Mouse (Mus musculus) adrenal gland, postnatal 14 days (tissue): ENCODE results near the gene Slc44a2. TPM values are rescaled to one million over a fixed set of nuclear protein-coding genes. Genes with fewer than 3 reads are reported as not detected.

Experiments
- DNase-seq: peaks from one replicate; pipeline ENCODE4 v3.0.0; 2021; ENCODE audit warnings: mixed read lengths
- total RNA-seq: library from RNA; stranded (reverse); gene quantifications from 2 replicates; pipeline ENCODE4 v1.2.3, GENCODE M21; 2021

The Slc44a2 gene
- total RNA-seq, 1 experiment from 2014 or later: 40.4 TPM

- no peak for DNase-seq
These were observed 52.0 kb downstream of the Slc44a2 start for GRCm38 (mm10) chr9:21372508-21372907.

- no peak for DNase-seq
These were observed 58.7 kb downstream of the Slc44a2 start for GRCm38 (mm10) chr9:21379195-21379594.

GRCm38 (mm10) chr9:21380868-21381267, 60.4 kb downstream of the Slc44a2 start:
- DNase-seq: no peak

GRCm38 (mm10) chr9:21383966-21384365, 63.5 kb downstream of the Slc44a2 start:
- no peak for DNase-seq

- DNase-seq: no peak
These were observed 72.2 kb downstream of the Slc44a2 start for GRCm38 (mm10) chr9:21392646-21393175.

GRCm38 (mm10) chr9:21395692-21396091, 75.2 kb downstream of the Slc44a2 start:
- DNase-seq: no peak

GRCm38 (mm10) chr9:21397170-21397569, 76.7 kb downstream of the Slc44a2 start:
- DNase-seq: no peak

GRCm38 (mm10) chr9:21401042-21401441, 80.5 kb downstream of the Slc44a2 start:
- no peak for DNase-seq

GRCm38 (mm10) chr9:21402764-21403253, 82.3 kb downstream of the Slc44a2 start:
- no peak for DNase-seq

GRCm38 (mm10) chr9:21403745-21404144, 83.2 kb downstream of the Slc44a2 start:
- no peak for DNase-seq

Other genes starting within 250 kb of the Slc44a2 start
- gene Gm49373, start 247.6 kb upstream of the Slc44a2 start, total RNA-seq: 0.44 and 0.86 TPM in 2 replicates
- 38.8 and 39.9 TPM in 2 replicates for gene Fdx1l, start 247.1 kb upstream of the Slc44a2 start, total RNA-seq
- 1.4 and 2.1 TPM in 2 replicates for gene Gm38431, start 228.7 kb upstream of the Slc44a2 start, total RNA-seq
- 52.8 and 60.7 TPM in 2 replicates for gene Raver1, start 228.7 kb upstream of the Slc44a2 start, total RNA-seq
- 12.6 and 17.3 TPM in 2 replicates for gene Tyk2, start 189.5 kb upstream of the Slc44a2 start, total RNA-seq
- gene Cdc37, start 170.7 kb upstream of the Slc44a2 start, total RNA-seq: 171 and 185 TPM in 2 replicates
- 22.4 and 22.9 TPM in 2 replicates for gene Pde4a, start 155.0 kb upstream of the Slc44a2 start, total RNA-seq
- gene Keap1, start 81.3 kb upstream of the Slc44a2 start, total RNA-seq: 42.0 and 42.4 TPM in 2 replicates
- 1.8 and 2.3 TPM in 2 replicates for gene S1pr5, start 72.3 kb upstream of the Slc44a2 start, total RNA-seq
- gene Atg4d, start 55.4 kb upstream of the Slc44a2 start, total RNA-seq: 45.9 and 46.9 TPM in 2 replicates
- 27.2 and 36.8 TPM in 2 replicates for gene Kri1, start 32.7 kb upstream of the Slc44a2 start, total RNA-seq
- gene Cdkn2d, start 29.3 kb upstream of the Slc44a2 start, total RNA-seq: 17.9 and 22.5 TPM in 2 replicates
- gene Ap1m2, start 8.4 kb upstream of the Slc44a2 start, total RNA-seq: not detected in 2 replicates
- 55.3 and 64.4 TPM in 2 replicates for gene Ilf3, start 47.2 kb downstream of the Slc44a2 start, total RNA-seq
- 13.9 and 20.8 TPM in 2 replicates for gene Qtrt1, start 91.1 kb downstream of the Slc44a2 start, total RNA-seq
- 93.2 and 101 TPM in 2 replicates for gene Dnm2, start 104.2 kb downstream of the Slc44a2 start, total RNA-seq
- 26.3 and 29.5 TPM in 2 replicates for gene Tmed1, start 189.6 kb downstream of the Slc44a2 start, total RNA-seq
- 2.4 and 8.7 TPM in 2 replicates for gene AB124611, start 205.5 kb downstream of the Slc44a2 start, total RNA-seq
- 47.1 and 62.2 TPM in 2 replicates for gene Carm1, start 226.2 kb downstream of the Slc44a2 start, total RNA-seq